Mouse (Mus musculus): ENCODE results near the gene Lztr1. TPM values are rescaled to one million over a fixed set of nuclear protein-coding genes. Genes with fewer than 3 reads are reported as not detected.

The Lztr1 gene
- polyA plus RNA-seq, 1 experiment from 2014 or later, result 118 TPM

DNA sequence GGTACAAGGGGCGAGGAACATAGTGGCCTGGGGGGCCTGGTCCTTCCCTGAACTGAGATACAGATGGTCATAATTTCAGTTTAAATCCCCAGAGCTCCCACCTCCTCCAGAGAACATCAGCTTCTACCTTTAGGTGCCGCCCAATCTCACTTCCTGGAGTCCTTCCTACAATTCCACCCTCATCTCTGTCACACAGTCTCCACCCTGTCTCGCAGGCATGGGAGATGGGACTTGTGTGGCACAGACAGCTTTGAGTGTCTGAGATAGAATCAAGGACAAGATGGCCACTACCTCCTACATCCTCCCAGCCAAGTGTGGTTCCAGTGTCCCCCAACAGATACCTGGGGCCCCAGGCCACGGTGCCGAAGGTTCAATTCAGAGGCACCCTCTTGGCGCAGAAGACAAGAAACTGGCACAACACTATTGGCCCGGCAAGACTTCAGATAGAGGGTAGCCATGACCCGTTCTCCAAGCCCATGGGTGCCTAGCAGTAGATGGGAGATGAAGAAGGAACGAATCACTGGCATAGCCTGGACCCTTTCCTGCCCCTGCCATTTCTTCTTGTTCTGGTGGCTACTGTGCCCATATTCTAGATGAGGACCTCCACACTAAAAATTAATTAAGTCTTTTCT is 51.0 kb downstream of the Lztr1 start:
- H3K27ac ChIP-seq, result no peak overlapping the region
- H3K9me3 ChIP-seq, result no peaks in the 10 kb centered on the region
- no peak overlapping the region for H3K9ac ChIP-seq
- peaks cover 18% of the 10 kb centered on the region for H3K27me3 ChIP-seq
- WGBS, result 61% methylated on average over 9 of the region's 9 CpGs
- H3K36me3 ChIP-seq, result no peaks in the 10 kb centered on the region
- H3K4me1 ChIP-seq, result peaks cover 38% of the 10 kb centered on the region
- H3K4me3 ChIP-seq, result no peak overlapping the region
- no peak for ATAC-seq (ENCODE audit: insufficient number of reproducible peaks, insufficient read depth, low FRiP score, low TSS enrichment)
- peak overlapping the region; percentile 25; the same call in 1 of the 2 replicates for H3K4me2 ChIP-seq (replicated peaks)

DNA sequence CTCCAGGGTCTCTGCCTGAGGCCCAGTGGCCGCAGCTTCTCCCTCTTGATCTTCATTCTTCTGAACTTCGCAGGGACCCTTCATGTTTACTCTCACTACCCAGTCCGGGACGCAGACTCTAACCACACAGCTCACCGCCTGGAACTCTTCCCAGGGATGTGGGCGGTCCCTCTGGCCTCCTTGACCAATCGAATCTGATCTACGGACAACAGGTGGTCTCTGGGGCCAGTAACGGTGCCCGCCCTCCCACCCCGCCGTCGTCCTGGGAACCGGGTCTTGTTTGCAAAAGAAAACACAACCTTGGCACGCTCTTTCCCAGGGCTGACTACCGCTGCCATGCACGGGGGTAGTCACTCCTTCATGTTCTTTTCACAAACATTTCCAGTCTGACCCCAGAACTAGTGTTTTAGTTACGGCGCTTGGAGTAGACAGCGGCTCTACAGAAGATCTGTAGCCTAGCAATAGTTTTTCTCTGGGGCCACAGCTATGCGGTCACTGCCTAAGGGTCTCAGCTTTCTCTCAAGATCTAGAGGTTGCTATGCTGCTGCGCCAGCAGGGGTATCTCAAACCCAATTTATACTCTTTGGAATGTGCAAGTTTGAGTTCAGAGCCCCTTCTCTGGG is 52.8 kb downstream of the Lztr1 start, which contains the start of gene Lrrc74b:
TSS of gene Lrrc74b (minus strand) at position 120 of the 623 bp plus-strand sequence.
- 0 out of 2 replicates have a peak, but pooled peaks have one; percentile 53 for ATAC-seq (ENCODE audit: insufficient number of reproducible peaks, insufficient read depth, low FRiP score, low TSS enrichment)
- under 1% methylated on average over 22 of the region's 22 CpGs for WGBS
- H3K9me3 ChIP-seq, result no peaks in the 10 kb centered on the region
- no peak within 1 kb of the TSS; the same call in 1 of the 2 replicates for H3K9ac ChIP-seq
- H3K27me3 ChIP-seq, result peaks cover 18% of the 10 kb centered on the region
- no peaks in the 10 kb centered on the region for H3K36me3 ChIP-seq
- peak within 1 kb of the TSS; percentile 49 for H3K4me2 ChIP-seq (replicated peaks)
- H3K4me1 ChIP-seq, result peaks cover 31% of the 10 kb centered on the region
- peak within 1 kb of the TSS; percentile 28 for H3K4me3 ChIP-seq
- 0 out of 2 replicates have a peak within 1 kb of the TSS, but pooled peaks have one; percentile 17 for H3K27ac ChIP-seq

DNA sequence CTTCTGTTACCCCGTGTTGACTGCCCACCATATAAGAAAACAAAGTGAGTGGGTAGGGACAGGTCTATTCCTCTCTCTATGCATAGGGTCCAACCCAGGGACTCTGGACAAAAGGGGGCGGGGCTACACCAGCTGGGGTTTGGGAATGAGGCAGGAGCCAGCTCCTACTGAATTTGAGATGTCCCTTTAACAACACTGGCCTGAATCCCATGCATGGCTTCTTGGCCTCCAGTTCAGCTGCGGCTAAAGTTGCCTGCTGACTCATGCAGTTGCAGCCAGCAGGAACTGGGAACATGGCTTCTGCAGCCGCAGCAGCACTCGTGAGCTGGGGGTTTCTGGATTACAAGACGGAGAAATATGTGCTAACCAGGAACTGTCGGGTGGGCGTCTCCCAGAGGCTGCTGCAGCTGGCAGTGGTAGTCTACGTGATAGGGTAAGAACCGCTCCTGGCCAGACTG is 53.3 kb downstream of the Lztr1 start, which contains the start of gene P2rx6:
TSS of gene P2rx6 (plus strand) at position 135 of the 458 bp plus-strand sequence.
- 2% methylated on average over 10 of the region's 10 CpGs for WGBS
- Histone ChIP-seq H3K27ac (0 out of 2 replicates have a peak within 1 kb of the TSS, but pooled peaks have one; percentile 17), H3K4me3 (peak within 1 kb of the TSS; percentile 28), H3K4me1 (peaks cover 31% of the 10 kb centered on the region), H3K9me3 (no peaks in the 10 kb centered on the region), H3K9ac (no peak within 1 kb of the TSS), H3K36me3 (no peaks in the 10 kb centered on the region), H3K27me3 (peaks cover 18% of the 10 kb centered on the region), H3K4me2 (replicated peaks) (peak within 1 kb of the TSS; percentile 49)
- 0 out of 2 replicates have a peak, but pooled peaks have one; percentile 22 for ATAC-seq (ENCODE audit: insufficient number of reproducible peaks, insufficient read depth, low FRiP score, low TSS enrichment)

GRCm38 (mm10) chr16:17563580-17563979 is 55.1 kb downstream of the Lztr1 start:
- 10% methylated on average over 1 of the region's 1 CpGs for WGBS
- no peaks in the 10 kb centered on the region for H3K9me3 ChIP-seq
- H3K36me3 ChIP-seq, result no peaks in the 10 kb centered on the region
- H3K4me3 ChIP-seq, result no peak overlapping the region
- H3K27ac ChIP-seq, result no peak overlapping the region
- H3K9ac ChIP-seq, result no peak overlapping the region
- H3K4me1 ChIP-seq, result peaks cover 26% of the 10 kb centered on the region
- no peak overlapping the region for H3K4me2 ChIP-seq (replicated peaks)
- peaks cover 21% of the 10 kb centered on the region for H3K27me3 ChIP-seq
- no peak for ATAC-seq (ENCODE audit: insufficient number of reproducible peaks, insufficient read depth, low FRiP score, low TSS enrichment)

DNA sequence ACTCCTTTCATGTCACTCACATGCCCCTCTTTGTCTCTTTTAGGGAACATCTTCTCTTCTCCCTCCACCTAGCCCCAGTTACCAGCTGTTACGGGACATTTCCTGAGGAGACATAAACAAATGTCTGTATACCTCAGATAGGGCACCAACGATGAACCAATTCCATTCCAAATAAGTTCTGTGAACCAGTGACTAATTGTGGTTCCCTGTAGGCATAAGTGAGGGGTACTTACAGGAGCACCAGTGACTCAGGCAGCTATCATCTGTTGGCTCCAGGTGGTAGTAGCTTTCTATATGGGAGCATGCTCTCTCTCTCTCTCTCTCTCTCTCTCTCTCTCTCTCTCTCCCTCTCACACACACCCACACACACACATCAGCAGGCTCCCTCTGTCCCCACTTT is 55.7 kb downstream of the Lztr1 start:
- Histone ChIP-seq H3K36me3 (no peaks in the 10 kb centered on the region), H3K9ac (no peak overlapping the region), H3K9me3 (no peaks in the 10 kb centered on the region), H3K27ac (no peak overlapping the region), H3K27me3 (peaks cover 21% of the 10 kb centered on the region), H3K4me3 (no peak overlapping the region), H3K4me2 (replicated peaks) (no peak overlapping the region), H3K4me1 (peaks cover 19% of the 10 kb centered on the region)
- WGBS, result 67% methylated on average over 2 of the region's 2 CpGs
- no peak for ATAC-seq (ENCODE audit: insufficient number of reproducible peaks, insufficient read depth, low FRiP score, low TSS enrichment)

- 67% methylated on average over 3 of the region's 3 CpGs for WGBS
- peaks cover 19% of the 10 kb centered on the region for H3K4me1 ChIP-seq
- H3K4me3 ChIP-seq, result no peak overlapping the region
- no peak overlapping the region for H3K9ac ChIP-seq
- peaks cover 21% of the 10 kb centered on the region for H3K27me3 ChIP-seq
- H3K9me3 ChIP-seq, result no peaks in the 10 kb centered on the region
- H3K36me3 ChIP-seq, result no peaks in the 10 kb centered on the region
- ATAC-seq (ENCODE audit: insufficient number of reproducible peaks, insufficient read depth, low FRiP score, low TSS enrichment), result no peak
- H3K4me2 ChIP-seq (replicated peaks), result no peak overlapping the region
- no peak overlapping the region for H3K27ac ChIP-seq
Observed at GRCm38 (mm10) chr16:17564771-17565170, 56.3 kb downstream of the Lztr1 start.

DNA sequence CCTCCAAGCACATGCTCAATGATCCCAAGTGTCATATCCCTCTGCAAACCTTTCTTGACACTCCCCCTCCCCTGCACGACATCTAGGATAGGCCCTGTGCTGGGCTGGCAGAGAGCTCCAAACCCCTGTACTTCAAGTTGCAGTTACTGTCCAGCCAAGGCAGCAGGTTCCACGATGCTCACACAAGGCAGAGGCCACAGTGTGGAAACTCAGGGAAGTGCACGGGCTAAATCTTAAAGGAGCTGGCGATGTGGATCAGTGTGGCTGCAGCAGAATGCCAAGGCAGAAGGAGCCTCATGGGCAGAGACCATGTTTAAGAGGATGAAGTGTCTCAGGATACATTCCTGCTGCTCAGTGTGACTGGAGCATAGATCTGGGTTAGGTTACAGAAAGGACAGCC is 57.7 kb downstream of the Lztr1 start:
- WGBS, result 31% methylated on average over 4 of the region's 4 CpGs
- Histone ChIP-seq H3K9me3 (no peaks in the 10 kb centered on the region), H3K9ac (no peak overlapping the region), H3K4me3 (no peak overlapping the region), H3K27ac (no peak overlapping the region), H3K27me3 (peaks cover 10% of the 10 kb centered on the region; the same call in 1 of the 2 replicates), H3K36me3 (no peaks in the 10 kb centered on the region), H3K4me2 (replicated peaks) (no peak overlapping the region), H3K4me1 (peaks cover 11% of the 10 kb centered on the region)
- ATAC-seq (ENCODE audit: insufficient number of reproducible peaks, insufficient read depth, low FRiP score, low TSS enrichment), result no peak

Other genes starting within 250 kb of the Lztr1 start
- 15.0 TPM in 2 replicates for gene Tmem191c, start 232.6 kb upstream of the Lztr1 start, polyA plus RNA-seq (2016; fragmentation: Nextera tagmentation; extraction: Ambion mirVana)
- gene Serpind1, start 177.3 kb upstream of the Lztr1 start, polyA plus RNA-seq (2016; fragmentation: Nextera tagmentation; extraction: Ambion mirVana), result 0.39 and 0.51 TPM in 2 replicates
- gene Snap29, start 102.7 kb upstream of the Lztr1 start, polyA plus RNA-seq (2016; fragmentation: Nextera tagmentation; extraction: Ambion mirVana), result 12.9 and 13.0 TPM in 2 replicates
- 44.6 and 45.2 TPM in 2 replicates for gene Pi4ka, start 102.4 kb upstream of the Lztr1 start, polyA plus RNA-seq (2016; fragmentation: Nextera tagmentation; extraction: Ambion mirVana)
- gene Crkl, start 56.7 kb upstream of the Lztr1 start, polyA plus RNA-seq (2016; fragmentation: Nextera tagmentation; extraction: Ambion mirVana), result 91.3 and 91.7 TPM in 2 replicates
- 1.0 and 1.5 TPM in 2 replicates for gene Aifm3, start 19.1 kb upstream of the Lztr1 start, polyA plus RNA-seq (2016; fragmentation: Nextera tagmentation; extraction: Ambion mirVana)
- 66.6 and 73.1 TPM in 2 replicates for gene Thap7, start 22.4 kb downstream of the Lztr1 start, polyA plus RNA-seq (2016; fragmentation: Nextera tagmentation; extraction: Ambion mirVana)
- gene Lrrc74b, start 52.6 kb downstream of the Lztr1 start, polyA plus RNA-seq (2016; fragmentation: Nextera tagmentation; extraction: Ambion mirVana), result not detected in 2 replicates
- 0.34 and 0.46 TPM in 2 replicates for gene P2rx6, start 53.2 kb downstream of the Lztr1 start, polyA plus RNA-seq (2016; fragmentation: Nextera tagmentation; extraction: Ambion mirVana)
- 3.7 and 3.8 TPM in 2 replicates for gene Slc7a4, start 74.5 kb downstream of the Lztr1 start, polyA plus RNA-seq (2016; fragmentation: Nextera tagmentation; extraction: Ambion mirVana)
- gene Smpd4, start 110.7 kb downstream of the Lztr1 start, polyA plus RNA-seq (2016; fragmentation: Nextera tagmentation; extraction: Ambion mirVana), result 44.1 and 49.3 TPM in 2 replicates
- gene Ccdc74a, start 137.8 kb downstream of the Lztr1 start, polyA plus RNA-seq (2016; fragmentation: Nextera tagmentation; extraction: Ambion mirVana), result 7.3 and 8.9 TPM in 2 replicates
- gene Med15, start 224.2 kb downstream of the Lztr1 start, polyA plus RNA-seq (2016; fragmentation: Nextera tagmentation; extraction: Ambion mirVana), result 44.5 and 48.2 TPM in 2 replicates

All from embryonic facial prominence, embryonic 12.5 days (tissue).